Mouse (Mus musculus) ES-Bruce4 (cell line): ENCODE measurements around the gene Ccdc181. TPM values are rescaled to one million over a fixed set of nuclear protein-coding genes. Genes with fewer than 3 reads are reported as not detected.

Experiments
- H3K27ac ChIP-seq: 2 replicates; pipeline ENCODE4 v1.5.1; 2012; ENCODE audit warnings: low read length, inconsistent platforms; ENCODE audit not compliant: insufficient read depth
- H3K27me3 ChIP-seq: 2 replicates; pipeline ENCODE4 v1.6.1; 2012; ENCODE audit warnings: mild to moderate bottlenecking, low read length, inconsistent platforms; ENCODE audit not compliant: control insufficient read depth, poor library complexity, insufficient read depth, severe bottlenecking
- H3K36me3 ChIP-seq: 2 replicates; pipeline ENCODE4 v1.6.1; 2012; ENCODE audit warnings: inconsistent platforms, mild to moderate bottlenecking, low read length, moderate library complexity; ENCODE audit not compliant: control insufficient read depth, poor library complexity, insufficient read depth, severe bottlenecking
- H3K4me1 ChIP-seq: one replicate; pipeline ENCODE4 v1.8.1; 2011; ENCODE audit warnings: low read length; ENCODE audit not compliant: control insufficient read depth, insufficient read depth
- H3K4me3 ChIP-seq: 2 replicates; pipeline ENCODE4 v1.5.1; 2011; ENCODE audit warnings: low read depth, mild to moderate bottlenecking, low read length
- H3K9ac ChIP-seq: 2 replicates; pipeline ENCODE4 v1.6.1; 2012; ENCODE audit warnings: low read depth, mild to moderate bottlenecking, inconsistent platforms; ENCODE audit not compliant: poor library complexity, severe bottlenecking
- H3K9me3 ChIP-seq: replicated peaks from 2 replicates; pipeline ENCODE4 v1.6.1; 2012; ENCODE audit warnings: mild to moderate bottlenecking, low read length, inconsistent platforms; ENCODE audit not compliant: control insufficient read depth, poor library complexity, insufficient read depth, severe bottlenecking
- CTCF ChIP-seq: IDR thresholded peaks from one replicate; pipeline ENCODE4 v1.8.1; 2011; ENCODE audit warnings: low read depth, low read length
- EP300 ChIP-seq: IDR thresholded peaks from 2 replicates; pipeline ENCODE4 v1.6.1; 2011; ENCODE audit warnings: low read depth, low read length; ENCODE audit not compliant: insufficient read depth
- POLR2A ChIP-seq: IDR thresholded peaks from one replicate; pipeline ENCODE4 v1.8.1; 2011; ENCODE audit warnings: low read length; ENCODE audit not compliant: insufficient read depth
- polyA plus RNA-seq: library from polyadenylated mRNA; stranded (reverse); fragments of >200 nt; gene quantifications from 2 replicates; pipeline ENCODE4 v1.2.4, GENCODE M21; 2011; ENCODE audit warnings: low read depth; ENCODE audit not compliant: missing spikeins, insufficient read depth, insufficient read length

The Ccdc181 gene
- polyA plus RNA-seq, 1 experiment: 10.2 TPM

DNA sequence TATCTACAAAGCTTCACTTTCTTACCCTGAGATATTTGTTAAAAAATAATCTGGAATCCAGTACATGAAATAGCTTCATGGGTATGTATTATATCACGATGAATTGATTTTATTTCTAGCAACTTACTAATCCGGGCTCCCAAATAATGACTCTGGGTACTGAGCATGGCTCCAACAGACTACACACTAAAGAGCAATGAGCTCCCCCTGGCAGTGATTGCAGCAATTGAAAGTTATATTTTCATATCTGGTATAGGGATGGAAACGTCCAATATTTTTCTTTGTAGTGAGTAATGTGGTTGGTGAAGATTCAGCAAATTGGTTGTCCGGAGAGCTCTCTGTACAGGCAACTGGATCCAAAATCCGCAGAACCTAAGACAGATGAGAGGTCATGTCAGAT, 16.7 kb downstream of the Ccdc181 start:
- TF ChIP-seq EP300: no peak
- Histone ChIP-seq H3K27ac (no peak overlapping the region), H3K4me3 (no peak overlapping the region), H3K9me3 (no peaks in the 10 kb centered on the region), H3K27me3 (no peaks in the 10 kb centered on the region), H3K36me3 (peaks cover 13% of the 10 kb centered on the region), H3K9ac (no peak overlapping the region), H3K4me1 (no peaks in the 10 kb centered on the region)

DNA sequence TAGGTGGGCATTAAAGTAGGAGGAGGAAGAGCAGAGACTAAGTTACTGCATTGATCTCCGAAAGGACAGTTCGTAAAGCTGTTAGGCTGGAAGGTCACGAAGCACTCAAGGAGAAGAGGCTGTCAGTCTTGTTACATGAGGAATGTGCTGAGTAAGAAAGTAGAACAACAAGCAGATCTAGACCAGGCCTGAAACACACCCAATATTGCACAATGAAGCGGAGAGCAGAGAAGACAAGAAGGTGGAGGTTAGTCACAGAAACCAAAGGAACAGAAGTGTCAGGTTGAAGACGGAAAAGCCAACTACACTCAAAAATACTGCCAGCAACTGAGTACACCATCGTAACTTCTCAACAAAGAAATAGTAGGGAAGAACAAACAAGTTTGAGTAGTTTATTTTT, 18.7 kb downstream of the Ccdc181 start:
- TF ChIP-seq EP300 (no peak), POLR2A (no peak), CTCF (no peak)
- H3K4me3 ChIP-seq: no peak overlapping the region
- H3K27ac ChIP-seq: no peak overlapping the region
- no peaks in the 10 kb centered on the region for H3K27me3 ChIP-seq
- H3K4me1 ChIP-seq: no peaks in the 10 kb centered on the region
- H3K9ac ChIP-seq: no peak overlapping the region
- peaks cover 24% of the 10 kb centered on the region for H3K36me3 ChIP-seq
- no peaks in the 10 kb centered on the region for H3K9me3 ChIP-seq

DNA sequence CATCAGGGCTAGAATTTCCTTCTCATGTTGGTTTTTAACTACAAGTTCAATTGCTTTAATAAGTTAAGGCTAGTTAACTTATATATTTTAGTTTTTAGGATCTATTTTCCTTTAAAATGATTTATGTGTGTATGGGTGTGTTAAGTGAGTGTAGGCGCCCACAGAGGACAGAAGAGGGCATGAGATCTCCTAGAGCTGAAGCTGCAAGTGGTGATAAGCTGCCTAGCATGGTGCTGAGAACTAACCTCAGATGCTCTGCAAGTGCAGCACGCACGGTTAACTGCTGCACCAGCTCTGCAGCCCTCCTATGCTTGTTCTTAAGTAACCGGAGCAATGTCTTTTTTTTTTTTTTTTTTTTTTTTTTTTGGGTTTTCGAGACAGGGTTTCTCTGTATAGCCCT, 21.1 kb downstream of the Ccdc181 start:
- Histone ChIP-seq H3K9ac (no peak overlapping the region), H3K36me3 (peaks cover 34% of the 10 kb centered on the region), H3K27ac (no peak overlapping the region), H3K4me3 (no peak overlapping the region), H3K27me3 (no peaks in the 10 kb centered on the region), H3K4me1 (no peaks in the 10 kb centered on the region), H3K9me3 (no peaks in the 10 kb centered on the region)
- TF ChIP-seq POLR2A (no peak), EP300 (no peak), CTCF (no peak)

DNA sequence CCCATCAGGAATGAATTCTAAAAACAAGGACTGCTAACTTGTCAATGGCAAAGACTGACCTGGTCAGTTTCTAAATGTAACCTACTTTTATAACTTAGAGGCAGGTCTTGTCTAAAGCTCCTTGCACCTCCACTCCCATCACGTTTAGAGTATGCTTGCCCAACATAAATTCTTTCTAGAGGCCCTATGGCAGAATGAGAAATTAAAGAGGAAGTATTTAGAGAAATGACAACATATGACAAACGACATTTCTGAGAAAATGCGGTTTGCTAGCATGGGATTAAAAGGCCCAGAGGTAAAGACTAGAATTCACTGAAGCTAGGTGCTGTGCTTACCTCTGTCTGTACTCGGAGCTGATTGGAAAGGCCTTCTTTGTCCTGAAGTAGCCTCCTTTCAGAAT, 26.6 kb downstream of the Ccdc181 start:
- TF ChIP-seq POLR2A: no peak
- no peak for TF ChIP-seq CTCF
- TF ChIP-seq EP300: no peak
- Histone ChIP-seq H3K4me3 (no peak overlapping the region), H3K27me3 (no peaks in the 10 kb centered on the region), H3K9me3 (no peaks in the 10 kb centered on the region), H3K9ac (no peak overlapping the region), H3K4me1 (no peaks in the 10 kb centered on the region), H3K27ac (no peak overlapping the region), H3K36me3 (peaks cover 30% of the 10 kb centered on the region)

DNA sequence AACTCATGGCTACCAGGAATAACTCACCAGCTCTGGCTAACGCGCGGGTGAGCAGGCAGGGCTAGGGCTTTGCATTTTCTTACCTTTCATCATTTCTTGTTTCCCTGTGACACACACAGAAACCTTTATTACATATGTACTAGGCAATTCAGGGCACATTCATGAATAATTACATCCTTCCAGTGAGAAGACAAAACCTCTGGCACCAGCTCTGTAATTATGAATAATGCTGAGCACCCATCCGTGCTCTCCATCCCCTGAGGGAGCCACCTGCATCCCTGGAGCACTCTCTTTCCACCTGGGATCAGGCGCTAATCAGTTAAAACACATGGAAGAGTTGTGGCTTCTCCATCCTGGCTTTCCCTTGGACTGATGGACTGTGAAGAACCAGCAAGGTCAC, 28.4 kb downstream of the Ccdc181 start, which contains the start of gene Nme7:
Gene Nme7 (plus strand): TSS at position 301 of the 400 bp plus-strand sequence.
- no peaks in the 10 kb centered on the region for H3K4me1 ChIP-seq
- no peak within 1 kb of the TSS for H3K9ac ChIP-seq
- no peak within 1 kb of the TSS for H3K4me3 ChIP-seq
- H3K27ac ChIP-seq: no peak within 1 kb of the TSS
- H3K27me3 ChIP-seq: no peaks in the 10 kb centered on the region
- peaks cover 20% of the 10 kb centered on the region for H3K36me3 ChIP-seq
- no peaks in the 10 kb centered on the region for H3K9me3 ChIP-seq
- no peak for TF ChIP-seq EP300
- TF ChIP-seq CTCF: no peak
- TF ChIP-seq POLR2A: no peak

DNA sequence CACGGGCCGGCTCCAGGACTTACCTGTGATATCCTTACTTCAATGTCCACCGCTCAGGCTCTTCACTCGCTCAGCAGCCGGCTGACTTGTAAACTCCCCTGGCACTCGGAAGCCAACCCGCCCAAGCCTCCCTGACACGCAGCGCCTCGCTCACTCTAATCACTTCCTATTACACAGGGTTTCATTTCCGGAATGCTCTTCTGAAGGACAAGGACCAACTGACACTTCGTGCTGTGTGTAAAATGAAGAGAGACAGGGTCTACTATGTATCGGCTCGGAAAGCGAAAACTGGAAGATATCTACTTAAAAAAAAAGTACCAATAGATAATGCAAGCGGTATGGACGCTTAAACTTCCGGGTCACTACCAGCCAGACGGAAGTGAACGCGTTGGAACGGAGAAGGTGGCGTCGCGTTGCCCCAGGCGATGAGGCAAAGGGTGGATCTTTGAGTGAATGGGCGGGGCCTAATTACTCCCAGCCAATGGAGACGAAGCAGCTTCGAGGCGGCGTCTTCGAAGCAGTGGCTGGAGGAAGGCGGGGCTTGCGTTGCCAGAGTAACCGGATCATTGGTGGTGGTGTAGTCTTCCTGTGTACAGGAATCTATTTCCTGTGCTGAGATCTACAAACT, 31.9 kb downstream of the Ccdc181 start, which contains the start of gene Blzf1:
Gene Blzf1 (minus strand): TSS at position 366 of the 628 bp plus-strand sequence.
- TF ChIP-seq CTCF: no peak
- no peak for TF ChIP-seq POLR2A
- no peaks in the 10 kb centered on the region for H3K27me3 ChIP-seq
- peaks cover 6% of the 10 kb centered on the region for H3K36me3 ChIP-seq
- no peaks in the 10 kb centered on the region for H3K9me3 ChIP-seq
- peak within 1 kb of the TSS; percentile 90 for H3K4me3 ChIP-seq
- peak within 1 kb of the TSS; percentile 63 for H3K9ac ChIP-seq
- no peak within 1 kb of the TSS for H3K27ac ChIP-seq
- no peaks in the 10 kb centered on the region for H3K4me1 ChIP-seq
